Mouse (Mus musculus) testis, adult 2 months (tissue): ENCODE data around the gene Kdm4a. TPM values are rescaled to one million over a fixed set of nuclear protein-coding genes. Genes with fewer than 3 reads are reported as not detected.

Experiments
- H3K27ac ChIP-seq: fragments of 200-500 bp; 2 replicates; pipeline ENCODE4 v1.5.1; 2012; ENCODE audit warnings: low read depth, low read length; ENCODE audit not compliant: control insufficient read depth, insufficient read depth
- H3K27me3 ChIP-seq: fragments of 200-500 bp; 2 replicates; pipeline ENCODE4 v1.6.1; 2012; ENCODE audit warnings: mild to moderate bottlenecking, low read length, moderate library complexity; ENCODE audit not compliant: control insufficient read depth, insufficient read depth
- H3K36me3 ChIP-seq: fragments of 200-500 bp; 2 replicates; pipeline ENCODE4 v1.6.1; 2012; ENCODE audit warnings: mild to moderate bottlenecking, low read length; ENCODE audit not compliant: control insufficient read depth, insufficient read depth
- H3K4me1 ChIP-seq: fragments of 200-500 bp; 2 replicates; pipeline ENCODE4 v1.6.1; 2012; ENCODE audit warnings: low read length; ENCODE audit not compliant: control insufficient read depth, insufficient read depth
- H3K4me3 ChIP-seq: fragments of 200-500 bp; 2 replicates; pipeline ENCODE4 v1.5.1; 2012; ENCODE audit warnings: low read depth, mild to moderate bottlenecking, low read length, moderate library complexity, mixed read lengths; ENCODE audit not compliant: control insufficient read depth
- CTCF ChIP-seq: fragments of 200-500 bp; IDR thresholded peaks from 2 replicates; pipeline ENCODE4 v1.5.1; 2012; ENCODE audit warnings: low read depth, mild to moderate bottlenecking, inconsistent platforms, low read length, moderate library complexity; ENCODE audit not compliant: control insufficient read depth, insufficient read depth, insufficient replicate concordance
- POLR2A ChIP-seq: fragments of 200-500 bp; IDR thresholded peaks from 2 replicates; pipeline ENCODE4 v1.6.1; 2012; ENCODE audit warnings: low read depth, mild to moderate bottlenecking, inconsistent platforms, low read length, moderate library complexity; ENCODE audit not compliant: control insufficient read depth
- polyA plus RNA-seq: library from polyadenylated mRNA; depleted of rRNA; stranded (reverse); fragments of >200 nt; gene quantifications from 2 replicates; pipeline ENCODE4 v1.2.3, GENCODE M21; 2012

The Kdm4a gene
- polyA plus RNA-seq, 1 experiment: 14.2 TPM

DNA sequence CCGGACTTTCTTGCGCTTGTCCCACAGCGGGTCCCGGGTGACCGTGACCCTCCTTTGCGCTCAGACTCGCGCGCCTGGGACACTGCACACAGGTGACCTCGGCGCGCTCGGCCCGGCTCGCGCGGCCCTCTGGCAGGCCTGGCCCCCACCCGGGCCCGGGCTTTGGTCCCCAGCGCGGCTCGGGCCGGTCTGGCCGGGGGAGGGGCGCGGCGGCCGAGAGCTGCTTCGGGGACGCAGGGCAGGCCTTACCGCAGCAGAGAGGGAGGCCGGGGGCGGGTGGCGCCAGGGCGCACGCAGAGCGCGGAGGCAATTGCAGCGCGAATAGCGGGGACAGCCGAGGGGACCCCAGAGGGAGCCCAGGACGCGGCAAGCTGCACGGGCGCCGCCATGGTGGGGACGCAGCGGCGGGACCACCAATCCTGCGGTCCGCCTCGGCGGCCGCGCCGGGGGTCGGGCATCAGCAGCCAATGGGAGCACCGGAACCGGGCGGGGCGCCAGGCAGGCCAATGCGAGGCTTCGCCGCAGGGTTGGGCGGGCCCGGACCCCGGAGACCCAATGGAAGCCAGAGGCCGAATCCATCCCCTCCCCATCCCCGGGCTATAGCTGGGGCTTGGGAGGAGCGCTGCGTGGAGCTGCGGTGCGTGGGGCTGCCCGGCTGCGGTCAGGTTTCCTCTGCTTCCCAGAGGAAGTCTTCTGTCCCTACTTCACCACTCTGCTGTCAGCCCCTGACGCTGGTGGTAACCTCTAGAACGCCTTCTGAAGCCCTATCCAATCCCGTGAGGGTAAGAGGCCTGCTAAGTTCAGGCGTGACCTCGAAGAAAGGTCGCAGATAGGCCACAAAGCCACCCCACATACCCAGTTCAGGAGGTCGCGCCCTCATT is 45.1 kb downstream of the Kdm4a start, which contains the start of gene St3gal3:
St3gal3 (minus strand) TSS at position 430 of the 881 bp plus-strand sequence.
- no peaks in the 10 kb centered on the region for H3K27me3 ChIP-seq
- peaks cover 1% of the 10 kb centered on the region for H3K36me3 ChIP-seq
- TF ChIP-seq CTCF: no peak
- peak; percentile 50; the same call in 1 of the 2 replicates for TF ChIP-seq POLR2A
- peak within 1 kb of the TSS; percentile 89 for H3K4me3 ChIP-seq
- H3K27ac ChIP-seq: peak within 1 kb of the TSS; percentile 44; the same call in 1 of the 2 replicates
- peaks cover 8% of the 10 kb centered on the region for H3K4me1 ChIP-seq

GRCm38 (mm10) chr4:118131329-118131728 is 48.5 kb downstream of the Kdm4a start:
- no peaks in the 10 kb centered on the region for H3K36me3 ChIP-seq

GRCm38 (mm10) chr4:118123030-118123704 is 56.7 kb downstream of the Kdm4a start:
- no peaks in the 10 kb centered on the region for H3K4me1 ChIP-seq
- no peak overlapping the region for H3K4me3 ChIP-seq
- H3K36me3 ChIP-seq: no peaks in the 10 kb centered on the region
- H3K27ac ChIP-seq: no peak overlapping the region
- H3K27me3 ChIP-seq: no peaks in the 10 kb centered on the region
- TF ChIP-seq POLR2A (no peak), CTCF (no peak)

More at GRCm38 (mm10) chr4:118131329-118131728, 48.5 kb downstream of the Kdm4a start:
- TF ChIP-seq CTCF (no peak), POLR2A (no peak)
- no peak overlapping the region for H3K27ac ChIP-seq
- H3K4me3 ChIP-seq: no peak overlapping the region
- peaks cover 8% of the 10 kb centered on the region for H3K4me1 ChIP-seq
- H3K27me3 ChIP-seq: no peaks in the 10 kb centered on the region

- TF ChIP-seq POLR2A (no peak), CTCF (no peak)
- no peaks in the 10 kb centered on the region for H3K4me1 ChIP-seq
- H3K4me3 ChIP-seq: no peak overlapping the region
- no peak overlapping the region for H3K27ac ChIP-seq
- no peaks in the 10 kb centered on the region for H3K27me3 ChIP-seq
- H3K36me3 ChIP-seq: no peaks in the 10 kb centered on the region
These were observed 57.8 kb downstream of the Kdm4a start for GRCm38 (mm10) chr4:118122078-118122477.

DNA sequence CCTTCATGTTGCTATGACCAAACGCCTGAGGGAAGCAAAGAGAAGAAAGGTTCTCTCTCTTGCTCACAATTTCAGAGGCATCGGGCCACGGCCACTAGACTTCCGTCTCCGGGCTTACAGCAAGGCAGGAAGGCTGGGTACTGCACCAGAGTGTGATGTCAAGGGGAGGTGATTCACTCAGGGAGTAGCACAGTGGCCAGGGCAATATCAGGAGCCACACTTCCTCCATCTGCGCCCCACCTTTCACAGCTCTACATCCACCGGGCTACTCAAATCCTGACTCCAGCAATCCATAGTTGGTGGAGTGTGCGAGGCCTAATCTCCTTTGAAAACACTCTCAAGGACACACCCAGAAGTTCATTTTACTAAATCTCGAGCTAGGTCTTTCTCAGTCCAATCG is 62.3 kb downstream of the Kdm4a start:
- TF ChIP-seq CTCF (no peak), POLR2A (no peak)
- no peak overlapping the region for H3K27ac ChIP-seq
- no peaks in the 10 kb centered on the region for H3K36me3 ChIP-seq
- no peak overlapping the region for H3K4me3 ChIP-seq
- no peaks in the 10 kb centered on the region for H3K27me3 ChIP-seq
- H3K4me1 ChIP-seq: no peaks in the 10 kb centered on the region

DNA sequence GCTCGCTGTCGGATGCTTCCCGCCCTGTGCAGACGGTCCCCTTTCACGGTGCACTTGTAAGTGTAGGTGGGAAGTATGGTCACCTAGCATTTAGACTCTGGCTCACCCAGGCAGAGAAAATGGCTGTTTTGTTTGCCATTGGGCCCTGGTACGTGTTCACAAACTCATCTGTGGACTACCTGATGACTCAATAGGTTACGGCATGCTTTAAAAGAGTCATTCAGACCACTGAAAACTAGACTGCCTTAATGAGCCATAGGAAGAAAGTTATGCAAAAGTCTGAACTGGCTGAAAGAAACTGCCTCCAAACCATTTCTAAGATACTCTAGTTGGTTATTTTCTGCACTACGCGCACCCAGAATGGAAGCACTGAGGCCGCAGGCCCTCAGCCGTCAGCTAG is 63.7 kb downstream of the Kdm4a start:
- Histone ChIP-seq H3K36me3 (no peaks in the 10 kb centered on the region), H3K4me3 (no peak overlapping the region)
- TF ChIP-seq POLR2A (no peak), CTCF (no peak)

DNA sequence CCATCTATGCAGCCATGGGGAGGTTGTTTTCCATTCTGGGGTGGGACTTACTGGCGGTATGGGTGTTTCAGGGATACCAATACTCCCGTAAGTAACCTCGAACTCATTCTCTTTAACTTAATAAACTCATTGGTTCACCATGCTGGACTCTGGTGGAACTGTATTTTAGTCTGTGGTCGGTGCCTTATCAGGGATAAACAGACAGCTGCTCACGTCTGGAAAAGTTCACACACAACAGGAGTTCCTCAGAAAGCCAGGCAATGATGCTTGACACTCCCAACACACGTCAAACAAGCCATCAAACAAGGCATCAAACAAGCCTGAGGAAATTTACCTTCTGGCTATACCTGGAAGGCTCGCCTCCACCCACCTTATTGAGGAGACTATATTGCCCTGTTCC is 64.7 kb downstream of the Kdm4a start:
- H3K4me1 ChIP-seq: no peaks in the 10 kb centered on the region
- no peak for TF ChIP-seq CTCF
- TF ChIP-seq POLR2A: no peak
- H3K27me3 ChIP-seq: no peaks in the 10 kb centered on the region
- no peak overlapping the region for H3K27ac ChIP-seq
- H3K4me3 ChIP-seq: no peak overlapping the region
- no peaks in the 10 kb centered on the region for H3K36me3 ChIP-seq

More for the DNA sequence above, 63.7 kb downstream of the Kdm4a start:
- no peaks in the 10 kb centered on the region for H3K4me1 ChIP-seq
- H3K27me3 ChIP-seq: no peaks in the 10 kb centered on the region
- no peak overlapping the region for H3K27ac ChIP-seq
